Mouse (Mus musculus) liver, postnatal 0 days (tissue): ENCODE measurements around the gene Ankrd13a.

Experiments used
- CTCF ChIP-seq: sonication (generic); IDR thresholded peaks from 2 replicates; pipeline ENCODE4 v1.5.1; 2016; ENCODE audit warnings: antibody characterized with exemption, low read depth
- EP300 ChIP-seq: IDR thresholded peaks from 2 replicates; pipeline ENCODE4 v1.6.1; 2016; ENCODE audit warnings: antibody characterized with exemption, low read depth, mild to moderate bottlenecking

DNA sequence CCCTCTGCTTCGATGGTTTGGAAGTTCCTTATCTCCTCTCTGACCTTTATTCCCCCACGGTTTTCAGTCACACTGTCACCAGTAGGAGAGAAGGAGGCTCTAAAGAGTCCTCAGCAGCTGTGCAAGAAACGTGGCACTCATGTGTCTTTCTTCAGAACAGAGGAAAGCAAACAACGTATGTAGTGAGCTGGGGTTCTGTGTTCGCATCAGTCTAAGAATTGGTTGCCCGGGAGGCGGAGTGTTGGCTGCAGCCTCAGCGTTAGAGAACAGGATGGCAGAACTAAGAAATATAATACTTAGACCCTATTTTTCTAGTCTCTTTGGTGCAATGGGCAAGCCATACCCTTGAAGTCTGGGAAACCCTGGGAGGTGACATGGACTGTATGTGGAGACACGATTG is 8.5 kb downstream of the Ankrd13a start:
- no peak for TF ChIP-seq EP300
- no peak for TF ChIP-seq CTCF
